Mouse (Mus musculus): ENCODE results near the gene 9830107B12Rik. TPM values are rescaled to one million over a fixed set of nuclear protein-coding genes. Genes with fewer than 3 reads are reported as not detected.
"Not testable (repeated sequence)": the region's sequence is repeated elsewhere in the genome, so short reads cannot be mapped to it uniquely, and the experiment has no call there.

The 9830107B12Rik gene
- total RNA-seq (2021): under 1 TPM in 1 of 2 experiments, not detected in 1; 0.13 TPM
- long read RNA-seq, experiment 1: 0 reads
- long read RNA-seq, experiment 2: 0 reads

- Histone ChIP-seq H3K27ac (no peak within 1 kb of the TSS), H3K4me3 (no peak within 1 kb of the TSS)
- intact Hi-C loops (cut with DNase I): no loop called here
- DNase-seq: no peak
- no peak for TF ChIP-seq CTCF (IDR thresholded peaks at IDR 0.05)
Measured at GRCm38 (mm10) chr17:48146120-48146519, at the start of gene 9830107B12Rik. Gene 9830107B12Rik, minus strand, starts transcription at chr17:48146268.

GRCm38 (mm10) chr17:48192366-48192765, 46.3 kb upstream of the 9830107B12Rik start:
- no peak overlapping the region for H3K4me3 ChIP-seq
- DNase-seq: no peak
- no peak overlapping the region for H3K27ac ChIP-seq
- intact Hi-C loops (cut with DNase I): no loop called here
- TF ChIP-seq CTCF (IDR thresholded peaks at IDR 0.05): no peak

- Histone ChIP-seq H3K27ac (no peak overlapping the region), H3K4me3 (no peak overlapping the region)
- DNase-seq: no peak
- intact Hi-C loops (cut with DNase I): no loop called here
- TF ChIP-seq CTCF (IDR thresholded peaks at IDR 0.05): no peak
Measured at GRCm38 (mm10) chr17:48185252-48185651, 39.2 kb upstream of the 9830107B12Rik start.

GRCm38 (mm10) chr17:48167103-48167502, 21.0 kb upstream of the 9830107B12Rik start, which contains the start of gene A530064D06Rik:
Gene A530064D06Rik, minus strand, starts transcription at chr17:48167275.
- DNase-seq; H3K4me3 ChIP-seq; intact Hi-C loops (cut with DNase I); H3K27ac ChIP-seq: not testable (repeated sequence)

GRCm38 (mm10) chr17:48157382-48158076, 11.5 kb upstream of the 9830107B12Rik start:
- Histone ChIP-seq H3K27ac (no peak overlapping the region), H3K4me3 (no peak overlapping the region)
- intact Hi-C loops (cut with DNase I): loop anchor here (2.0 kb wide), 1 partner anchor 23 kb away; no protein-coding TSS in a partner anchor
- no peak for TF ChIP-seq CTCF (IDR thresholded peaks at IDR 0.05)
- no peak for DNase-seq

- DNase-seq: no peak
- Histone ChIP-seq H3K4me3 (no peak overlapping the region), H3K27ac (no peak overlapping the region)
- TF ChIP-seq CTCF (IDR thresholded peaks at IDR 0.05): no peak
- intact Hi-C loops (cut with DNase I): no loop called here
Measured at GRCm38 (mm10) chr17:48132810-48133209, 13.3 kb downstream of the 9830107B12Rik start.

- TF ChIP-seq CTCF (IDR thresholded peaks at IDR 0.05): no peak
- intact Hi-C loops (cut with DNase I): no loop called here
- Histone ChIP-seq H3K4me3 (no peak overlapping the region), H3K27ac (no peak overlapping the region)
- no peak for DNase-seq
Measured at GRCm38 (mm10) chr17:48120456-48120855, 25.6 kb downstream of the 9830107B12Rik start.

GRCm38 (mm10) chr17:48119656-48120055, 26.4 kb downstream of the 9830107B12Rik start:
- H3K27ac ChIP-seq: no peak overlapping the region
- peak; percentile 82 for DNase-seq
- intact Hi-C loops (cut with DNase I): no loop called here
- H3K4me3 ChIP-seq: no peak overlapping the region
- TF ChIP-seq CTCF (IDR thresholded peaks at IDR 0.05): peak; percentile 97

GRCm38 (mm10) chr17:48118570-48118969, 27.5 kb downstream of the 9830107B12Rik start:
- Histone ChIP-seq H3K27ac (no peak overlapping the region), H3K4me3 (no peak overlapping the region)
- no peak for DNase-seq
- no peak for TF ChIP-seq CTCF (IDR thresholded peaks at IDR 0.05)
- intact Hi-C loops (cut with DNase I): no loop called here

GRCm38 (mm10) chr17:48110547-48111287, 35.4 kb downstream of the 9830107B12Rik start:
- Histone ChIP-seq H3K4me3 (no peak overlapping the region), H3K27ac (no peak overlapping the region)
- intact Hi-C loops (cut with DNase I): no loop called here
- DNase-seq: peak; percentile 44
- TF ChIP-seq CTCF (IDR thresholded peaks at IDR 0.05): peak; percentile 74

- intact Hi-C loops (cut with DNase I): no loop called here
- no peak for DNase-seq
- no peak overlapping the region for H3K27ac ChIP-seq
- no peak overlapping the region for H3K4me3 ChIP-seq
- no peak for TF ChIP-seq CTCF (IDR thresholded peaks at IDR 0.05)
Measured at GRCm38 (mm10) chr17:48108520-48108919, 37.5 kb downstream of the 9830107B12Rik start.

- no peak overlapping the region for H3K27ac ChIP-seq
- intact Hi-C loops (cut with DNase I): no loop called here
- no peak for TF ChIP-seq CTCF (IDR thresholded peaks at IDR 0.05)
Measured at GRCm38 (mm10) chr17:48107862-48108261, 38.2 kb downstream of the 9830107B12Rik start.

GRCm38 (mm10) chr17:48107333-48107732, 38.7 kb downstream of the 9830107B12Rik start:
- no peak for TF ChIP-seq CTCF (IDR thresholded peaks at IDR 0.05)
- intact Hi-C loops (cut with DNase I): no loop called here
- no peak overlapping the region for H3K4me3 ChIP-seq
- no peak overlapping the region for H3K27ac ChIP-seq
- DNase-seq: no peak

More at GRCm38 (mm10) chr17:48107862-48108261, 38.2 kb downstream of the 9830107B12Rik start:
- H3K4me3 ChIP-seq: no peak overlapping the region
- no peak for DNase-seq

All from gastrocnemius, adult 2 months (tissue).